Mouse (Mus musculus): ENCODE measurements around the gene Ifnar2. TPM values are rescaled to one million over a fixed set of nuclear protein-coding genes. Genes with fewer than 3 reads are reported as not detected.

The Ifnar2 gene
- polyA plus RNA-seq, 1 experiment = 96.3 TPM

GRCm38 (mm10) chr16:91398030-91398429, 25.4 kb downstream of the Ifnar2 start:
- Histone ChIP-seq H3K4me1 (ENCODE audit: control insufficient read depth, insufficient read depth, low read length) (no peaks in the 10 kb centered on the region; the same call in 1 of the 2 replicates), H3K4me3 (replicated peaks; ENCODE audit: extremely low read depth, low read depth, low read length) (no peak overlapping the region)
- WGBS = 86% methylated on average over 12 of the region's 12 CpGs
- TF ChIP-seq POLR2A (IDR thresholded peaks at IDR 0.05; ENCODE audit: borderline replicate concordance, extremely low read depth, low read depth, low read length) = no peak
- no peak for TF ChIP-seq CTCF (IDR thresholded peaks at IDR 0.05; ENCODE audit: insufficient read depth, low read length)
- DNase-seq = no peak

- no peak overlapping the region for H3K4me3 ChIP-seq (replicated peaks; ENCODE audit: extremely low read depth, low read depth, low read length)
- no peak for DNase-seq
- 85% methylated on average over 7 of the region's 7 CpGs for whole genome bisulfite sequencing
Measured at GRCm38 (mm10) chr16:91398944-91399343, 26.4 kb downstream of the Ifnar2 start.

GRCm38 (mm10) chr16:91401569-91402165, 29.1 kb downstream of the Ifnar2 start:
- no peak for TF ChIP-seq POLR2A (IDR thresholded peaks at IDR 0.05; ENCODE audit: borderline replicate concordance, extremely low read depth, low read depth, low read length)
- no peak for TF ChIP-seq CTCF (IDR thresholded peaks at IDR 0.05; ENCODE audit: insufficient read depth, low read length)
- Histone ChIP-seq H3K4me1 (ENCODE audit: control insufficient read depth, insufficient read depth, low read length) (peaks cover 5% of the 10 kb centered on the region; the same call in 1 of the 2 replicates), H3K4me3 (replicated peaks; ENCODE audit: extremely low read depth, low read depth, low read length) (no peak overlapping the region)
- 68% methylated on average over 6 of the region's 6 CpGs for WGBS
- DNase-seq = no peak

More at GRCm38 (mm10) chr16:91398944-91399343, 26.4 kb downstream of the Ifnar2 start:
- H3K4me1 ChIP-seq (ENCODE audit: control insufficient read depth, insufficient read depth, low read length) = no peaks in the 10 kb centered on the region; the same call in 1 of the 2 replicates
- TF ChIP-seq POLR2A (IDR thresholded peaks at IDR 0.05; ENCODE audit: borderline replicate concordance, extremely low read depth, low read depth, low read length) (no peak), CTCF (IDR thresholded peaks at IDR 0.05; ENCODE audit: insufficient read depth, low read length) (no peak)

GRCm38 (mm10) chr16:91403784-91404183, 31.2 kb downstream of the Ifnar2 start:
- 67% methylated on average over 9 of the region's 9 CpGs for WGBS
- H3K4me1 ChIP-seq (ENCODE audit: control insufficient read depth, insufficient read depth, low read length) = peaks cover 9% of the 10 kb centered on the region; the same call in 1 of the 2 replicates
- no peak overlapping the region for H3K4me3 ChIP-seq (replicated peaks; ENCODE audit: extremely low read depth, low read depth, low read length)
- no peak for DNase-seq
- no peak for TF ChIP-seq POLR2A (IDR thresholded peaks at IDR 0.05; ENCODE audit: borderline replicate concordance, extremely low read depth, low read depth, low read length)
- TF ChIP-seq CTCF (IDR thresholded peaks at IDR 0.05; ENCODE audit: insufficient read depth, low read length) = no peak

DNA sequence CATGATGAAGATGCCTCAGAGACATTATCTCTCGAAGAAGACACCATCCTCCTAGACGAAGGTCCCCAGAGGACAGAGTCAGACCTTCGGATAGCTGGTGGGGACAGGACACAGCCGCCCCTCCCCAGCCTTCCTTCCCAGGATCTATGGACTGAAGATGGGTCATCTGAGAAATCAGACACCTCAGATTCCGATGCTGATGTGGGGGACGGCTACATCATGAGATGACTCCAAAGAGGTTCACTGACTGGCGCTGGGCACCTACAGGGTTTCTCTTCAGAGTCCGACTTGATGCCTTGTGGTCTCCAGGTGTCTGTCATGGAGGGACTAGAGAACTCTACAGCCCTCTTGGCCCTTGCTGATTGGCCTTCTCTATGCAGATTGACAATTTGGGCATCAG, 31.6 kb downstream of the Ifnar2 start:
- WGBS = 90% methylated on average over 8 of the region's 8 CpGs
- Histone ChIP-seq H3K4me1 (ENCODE audit: control insufficient read depth, insufficient read depth, low read length) (peaks cover 9% of the 10 kb centered on the region; the same call in 1 of the 2 replicates), H3K4me3 (replicated peaks; ENCODE audit: extremely low read depth, low read depth, low read length) (no peak overlapping the region)
- TF ChIP-seq CTCF (IDR thresholded peaks at IDR 0.05; ENCODE audit: insufficient read depth, low read length) (no peak), POLR2A (IDR thresholded peaks at IDR 0.05; ENCODE audit: borderline replicate concordance, extremely low read depth, low read depth, low read length) (no peak)
- no peak for DNase-seq

GRCm38 (mm10) chr16:91404828-91405577, 32.4 kb downstream of the Ifnar2 start:
- TF ChIP-seq POLR2A (IDR thresholded peaks at IDR 0.05; ENCODE audit: borderline replicate concordance, extremely low read depth, low read depth, low read length) = no peak
- TF ChIP-seq CTCF (IDR thresholded peaks at IDR 0.05; ENCODE audit: insufficient read depth, low read length) = no peak
- H3K4me3 ChIP-seq (replicated peaks; ENCODE audit: extremely low read depth, low read depth, low read length) = no peak overlapping the region
- peaks cover 9% of the 10 kb centered on the region for H3K4me1 ChIP-seq (ENCODE audit: control insufficient read depth, insufficient read depth, low read length)
- WGBS = 73% methylated on average over 10 of the region's 10 CpGs
- DNase-seq = no peak

- peak; percentile 79 for DNase-seq
- WGBS = 1% methylated on average over 50 of the region's 51 CpGs
- Histone ChIP-seq H3K4me3 (replicated peaks; ENCODE audit: extremely low read depth, low read depth, low read length) (peak within 1 kb of the TSS; percentile 77), H3K4me1 (ENCODE audit: control insufficient read depth, insufficient read depth, low read length) (peaks cover 9% of the 10 kb centered on the region)
- TF ChIP-seq POLR2A (IDR thresholded peaks at IDR 0.05; ENCODE audit: borderline replicate concordance, extremely low read depth, low read depth, low read length) (peak; percentile 45; the same call in 1 of the 2 replicates), CTCF (IDR thresholded peaks at IDR 0.05; ENCODE audit: insufficient read depth, low read length) (no peak)
Measured at GRCm38 (mm10) chr16:91405640-91406584, 33.3 kb downstream of the Ifnar2 start, which contains the start of gene Il10rb. Il10rb (plus strand) TSS chr16:91406164.

DNA sequence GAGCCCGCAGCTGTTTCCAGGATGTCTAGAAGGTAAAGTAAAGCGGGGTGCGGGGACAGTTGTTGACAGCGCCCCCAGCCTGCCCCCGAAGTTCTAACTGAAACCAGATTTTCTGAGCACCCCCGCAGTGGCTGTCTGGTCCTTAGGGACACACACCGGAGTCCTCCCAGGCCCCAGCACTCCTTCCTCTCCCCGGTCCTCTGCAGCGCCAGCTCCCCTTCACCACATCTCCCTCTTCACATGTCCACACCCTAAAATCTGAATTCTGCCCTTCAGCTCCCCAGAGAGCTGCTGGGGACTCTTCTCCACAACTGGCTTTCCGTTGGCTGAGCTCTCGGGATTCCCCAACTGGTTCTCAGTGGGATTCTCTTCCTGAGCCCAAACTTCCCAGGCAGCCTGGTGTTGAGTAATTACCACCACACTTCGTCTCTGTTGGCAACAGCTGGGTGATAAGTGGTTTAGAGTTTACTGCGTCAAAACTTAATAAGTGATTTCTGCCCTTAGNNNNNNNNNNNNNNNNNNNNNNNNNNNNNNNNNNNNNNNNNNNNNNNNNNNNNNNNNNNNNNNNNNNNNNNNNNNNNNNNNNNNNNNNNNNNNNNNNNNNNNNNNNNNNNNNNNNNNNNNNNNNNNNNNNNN, 34.1 kb downstream of the Ifnar2 start:
- TF ChIP-seq CTCF (IDR thresholded peaks at IDR 0.05; ENCODE audit: insufficient read depth, low read length) = no peak
- 0 out of 2 replicates have a peak, but pooled peaks have one; percentile 3 for TF ChIP-seq POLR2A (IDR thresholded peaks at IDR 0.05; ENCODE audit: borderline replicate concordance, extremely low read depth, low read depth, low read length)
- Histone ChIP-seq H3K4me1 (ENCODE audit: control insufficient read depth, insufficient read depth, low read length) (peaks cover 9% of the 10 kb centered on the region), H3K4me3 (replicated peaks; ENCODE audit: extremely low read depth, low read depth, low read length) (peak overlapping the region; percentile 77)
- WGBS = under 1% methylated on average over 13 of the region's 13 CpGs
- peak; percentile 65 for DNase-seq

Data from lung, adult 2 months (tissue).